Mouse (Mus musculus) cerebellum, adult 2 months (tissue): ENCODE data around the gene Chrdl1. TPM values are rescaled to one million over a fixed set of nuclear protein-coding genes. Genes with fewer than 3 reads are reported as not detected.

Source experiments
- DNase-seq, 2 experiments: peaks; one replicate each; pipeline ENCODE4 v3.0.0; 2021
- H3K27ac ChIP-seq: fragments of 200-500 bp; 2 replicates; pipeline ENCODE4 v1.5.1; 2012; ENCODE audit warnings: low read length, control low read depth, inconsistent platforms; ENCODE audit not compliant: insufficient read depth
- H3K27me3 ChIP-seq: fragments of 200-500 bp; 2 replicates; pipeline ENCODE4 v1.6.1; 2012; ENCODE audit warnings: inconsistent platforms, mild to moderate bottlenecking, low read length, moderate library complexity; ENCODE audit not compliant: control insufficient read depth, insufficient read depth
- H3K4me1 ChIP-seq: fragments of 200-500 bp; 2 replicates; pipeline ENCODE4 v1.6.1; 2011; ENCODE audit warnings: low read length; ENCODE audit not compliant: control insufficient read depth, insufficient read depth
- H3K4me3 ChIP-seq: fragments of 200-500 bp; replicated peaks from 2 replicates; pipeline ENCODE3; 2011; ENCODE audit warnings: mild to moderate bottlenecking, low read depth, low read length, control low read depth; ENCODE audit not compliant: insufficient read depth
- CTCF ChIP-seq: fragments of 200-500 bp; IDR thresholded peaks from 2 replicates; pipeline ENCODE4 v1.5.1; 2011; ENCODE audit warnings: low read depth, mild to moderate bottlenecking, control low read depth, low read length, moderate library complexity, borderline replicate concordance; ENCODE audit not compliant: insufficient read depth
- POLR2A ChIP-seq: fragments of 200-500 bp; IDR thresholded peaks from 2 replicates; pipeline ENCODE4 v1.6.1; 2011; ENCODE audit warnings: low read length, control low read depth, borderline replicate concordance; ENCODE audit not compliant: insufficient read depth
- WGBS: fragments of 180-500 bp; shearing (Covaris S2); methylation state at CpG from one replicate; pipeline ENCODE4 v1.1.7; 2018; 5-methylcytosine and 5-hydroxymethylcytosine counted together
- polyA plus RNA-seq: library from polyadenylated mRNA; depleted of rRNA; stranded (reverse); fragments of >200 nt; gene quantifications from 2 replicates; pipeline ENCODE4 v1.2.3, GENCODE M21; 2012; rRNA removed

The Chrdl1 gene
- polyA plus RNA-seq, 1 experiment: 3.6 TPM

GRCm38 (mm10) chrX:143338156-143338555 lies 55.9 kb downstream of the Chrdl1 start:
- Histone ChIP-seq H3K27me3 (no peaks in the 10 kb centered on the region), H3K4me1 (no peaks in the 10 kb centered on the region), H3K27ac (no peak overlapping the region), H3K4me3 (no peak overlapping the region)
- no peak for TF ChIP-seq CTCF
- TF ChIP-seq POLR2A: no peak
- DNase-seq: no peak
- 22% methylated on average over 4 of the region's 4 CpGs for WGBS

GRCm38 (mm10) chrX:143337561-143337960 lies 56.5 kb downstream of the Chrdl1 start:
- Histone ChIP-seq H3K4me1 (no peaks in the 10 kb centered on the region), H3K27me3 (no peaks in the 10 kb centered on the region), H3K27ac (no peak overlapping the region), H3K4me3 (no peak overlapping the region)
- 26% methylated on average over 3 of the region's 3 CpGs for WGBS
- TF ChIP-seq CTCF (no peak), POLR2A (no peak)
- DNase-seq: no peak

GRCm38 (mm10) chrX:143336661-143337060 lies 57.4 kb downstream of the Chrdl1 start:
- H3K4me1 ChIP-seq: no peaks in the 10 kb centered on the region
- no peak for DNase-seq
- TF ChIP-seq POLR2A: no peak
- no peak for TF ChIP-seq CTCF
- WGBS: 93% methylated on average over 4 of the region's 4 CpGs
- H3K27ac ChIP-seq: no peak overlapping the region
- H3K27me3 ChIP-seq: no peaks in the 10 kb centered on the region
- no peak overlapping the region for H3K4me3 ChIP-seq

GRCm38 (mm10) chrX:143335846-143336245 lies 58.2 kb downstream of the Chrdl1 start:
- DNase-seq: no peak
- WGBS: 77% methylated on average over 5 of the region's 5 CpGs
- Histone ChIP-seq H3K27me3 (no peaks in the 10 kb centered on the region), H3K4me1 (no peaks in the 10 kb centered on the region), H3K4me3 (no peak overlapping the region), H3K27ac (no peak overlapping the region)
- TF ChIP-seq CTCF (no peak), POLR2A (no peak)

- no peak for DNase-seq
- no peaks in the 10 kb centered on the region for H3K27me3 ChIP-seq
- H3K27ac ChIP-seq: no peak overlapping the region
- TF ChIP-seq POLR2A: no peak
- H3K4me1 ChIP-seq: no peaks in the 10 kb centered on the region
- 35% methylated on average over 3 of the region's 3 CpGs for WGBS
- H3K4me3 ChIP-seq: no peak overlapping the region
These were observed 80.9 kb downstream of the Chrdl1 start for GRCm38 (mm10) chrX:143313166-143313565.

GRCm38 (mm10) chrX:143294726-143295125 lies 99.3 kb downstream of the Chrdl1 start:
- H3K4me1 ChIP-seq: no peaks in the 10 kb centered on the region
- no peaks in the 10 kb centered on the region for H3K27me3 ChIP-seq
- 48% methylated on average over 2 of the region's 2 CpGs for WGBS
- H3K27ac ChIP-seq: no peak overlapping the region
- DNase-seq: no peak
- H3K4me3 ChIP-seq: no peak overlapping the region
- TF ChIP-seq POLR2A: no peak
- TF ChIP-seq CTCF: no peak

- 45% methylated on average over 5 of the region's 5 CpGs for WGBS
- Histone ChIP-seq H3K27me3 (no peaks in the 10 kb centered on the region), H3K27ac (no peak overlapping the region), H3K4me1 (no peaks in the 10 kb centered on the region), H3K4me3 (no peak overlapping the region)
- peak in 1 of 2 experiments; percentile 0 for DNase-seq
- TF ChIP-seq CTCF: no peak
- no peak for TF ChIP-seq POLR2A
These were observed 118.9 kb downstream of the Chrdl1 start for GRCm38 (mm10) chrX:143275202-143275601.

- no peak for DNase-seq
- no peak for TF ChIP-seq POLR2A
- H3K4me1 ChIP-seq: no peaks in the 10 kb centered on the region
- no peak overlapping the region for H3K27ac ChIP-seq
- H3K4me3 ChIP-seq: no peak overlapping the region
- H3K27me3 ChIP-seq: no peaks in the 10 kb centered on the region
These were observed 143.4 kb downstream of the Chrdl1 start for GRCm38 (mm10) chrX:143250709-143251108.

Other genes starting within 250 kb of the Chrdl1 start
- gene Pak3, start 124.3 kb upstream of the Chrdl1 start, polyA plus RNA-seq: 12.0 and 14.9 TPM in 2 replicates